Mouse (Mus musculus) monocyte, adult 5-6 weeks (primary cell): ENCODE measurements at regions not wholly inside any gene's neighbourhood (a gene's known extent, or its start where the extent isn't known, plus 50 kb on each side); places are given as distances from the start of the nearest gene placed in this dataset.

Experiments used
- ATAC-seq: fragments of 153-309, 156-312 bp; replicated peaks from 2 replicates; pipeline ENCODE4 v1.8.0; 2017; ENCODE audit warnings: mild to moderate bottlenecking; ENCODE audit not compliant: low TSS enrichment, insufficient number of reproducible peaks, severe bottlenecking, poor library complexity, low FRiP score

DNA sequence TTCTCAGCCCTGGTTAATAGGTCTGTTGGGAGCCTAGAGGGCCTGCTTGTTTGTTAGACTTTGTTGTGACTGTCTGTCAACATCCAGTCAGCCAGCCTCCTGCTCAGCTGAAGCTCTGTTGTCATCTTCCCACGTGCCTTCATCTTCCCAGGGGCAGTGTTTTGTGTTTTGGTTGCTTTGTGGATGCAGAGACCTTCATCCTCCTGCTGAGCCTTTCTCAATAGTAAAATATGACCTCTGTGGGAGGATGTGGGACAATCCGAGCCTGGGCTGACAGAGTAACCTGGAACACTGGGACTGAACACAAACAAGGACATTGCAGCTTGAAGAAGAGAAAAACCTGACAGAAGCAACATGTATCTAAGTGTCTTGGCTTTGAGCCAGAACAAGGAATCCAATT is 168.7 kb upstream of the Prdm1 start:
- ATAC-seq = no peak

DNA sequence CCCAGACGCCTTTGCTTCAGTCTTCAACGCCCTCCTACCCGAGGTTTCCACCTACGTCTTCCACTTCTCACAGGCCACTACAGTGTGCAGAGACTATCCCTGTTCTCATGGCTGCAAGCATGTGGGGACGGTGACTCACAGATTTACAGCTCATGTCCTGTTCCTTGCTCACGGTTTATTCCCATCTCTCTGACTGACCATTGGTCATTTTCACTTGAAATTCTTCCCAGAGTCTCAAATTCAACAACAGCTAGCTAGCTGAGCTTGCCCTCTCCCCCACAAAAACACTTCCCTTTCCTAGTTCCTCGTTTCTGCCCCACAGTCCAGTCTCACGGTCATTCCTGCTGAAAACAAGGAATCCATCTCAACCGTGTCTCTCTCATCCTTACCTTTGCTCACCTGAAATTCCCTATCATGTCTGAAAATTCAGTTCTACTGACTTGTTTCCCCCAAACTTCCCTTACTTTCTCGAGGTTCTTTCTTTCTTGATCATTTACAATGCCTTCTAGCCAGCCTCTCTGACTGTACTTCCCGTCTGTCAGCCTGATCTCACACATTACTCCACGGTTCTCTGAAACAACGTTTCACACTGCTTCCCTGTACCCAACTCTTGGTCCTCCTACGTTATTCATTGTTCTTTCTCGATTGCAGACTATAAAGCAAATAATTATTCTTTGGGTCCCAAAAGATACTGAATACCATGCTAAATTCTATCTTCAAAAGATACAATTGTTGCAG is 163.5 kb upstream of the Prdm1 start:
- peak; percentile 75 for ATAC-seq

DNA sequence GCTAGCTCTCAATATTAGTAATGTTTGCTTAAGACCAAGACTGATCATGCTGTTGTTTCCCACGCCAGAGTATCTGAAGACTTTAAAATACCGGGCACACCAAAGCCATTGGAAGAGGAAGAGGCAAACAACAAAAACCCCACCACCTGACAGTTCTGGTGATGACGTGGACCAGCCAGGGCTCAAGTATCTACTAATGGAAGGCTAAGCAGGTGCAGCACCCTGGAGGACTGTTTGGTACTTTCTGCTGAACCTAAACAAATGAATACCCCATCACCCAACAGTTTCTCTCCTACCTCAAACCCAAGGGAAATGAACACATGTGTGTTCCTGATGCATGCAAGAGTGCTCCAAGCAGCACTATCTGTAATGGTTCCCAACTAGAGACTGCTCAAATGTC is 160.3 kb upstream of the Prdm1 start:
- no peak for ATAC-seq

DNA sequence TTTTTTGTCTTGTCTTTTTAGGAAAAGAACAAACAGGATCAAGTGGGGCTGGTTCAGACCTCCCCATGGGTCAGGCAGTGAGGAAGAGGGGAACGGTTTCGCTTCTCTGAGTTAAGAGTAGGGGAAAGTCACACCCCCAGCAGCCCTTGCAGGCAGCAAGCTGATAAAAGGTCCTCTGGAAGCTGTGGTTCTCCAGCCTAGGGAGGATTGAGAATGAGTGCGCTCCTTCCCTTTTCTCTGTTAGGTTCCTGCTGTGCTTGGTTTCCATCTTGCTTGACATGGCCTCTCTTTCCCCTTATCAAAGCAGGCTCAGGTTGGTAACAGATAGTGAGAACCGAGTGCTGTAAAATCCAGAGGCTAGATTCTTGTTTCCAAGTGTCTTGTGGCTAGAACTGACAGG is 157.8 kb upstream of the Prdm1 start:
- peak; percentile 47; the same call in 1 of the 2 replicates for ATAC-seq

DNA sequence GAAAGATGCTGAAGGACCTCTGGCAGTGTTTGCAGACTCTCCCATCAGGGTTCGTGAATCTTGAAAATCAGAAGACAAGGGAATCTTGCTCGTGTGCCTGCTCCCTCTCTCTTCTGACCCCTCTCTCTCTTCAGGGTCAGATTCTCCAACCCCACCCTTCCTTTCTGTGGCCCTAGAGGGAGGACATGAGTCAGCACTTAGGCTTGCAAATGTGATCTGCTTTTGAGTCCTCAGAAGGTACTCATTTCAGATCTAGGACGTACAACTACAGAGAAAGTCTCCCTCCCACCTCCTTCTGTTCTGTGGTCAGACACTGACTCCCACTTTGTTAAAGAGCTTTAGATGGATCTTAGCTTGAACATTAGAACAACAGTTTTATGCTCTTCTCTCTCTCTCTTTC is 156.9 kb upstream of the Prdm1 start:
- ATAC-seq = no peak

DNA sequence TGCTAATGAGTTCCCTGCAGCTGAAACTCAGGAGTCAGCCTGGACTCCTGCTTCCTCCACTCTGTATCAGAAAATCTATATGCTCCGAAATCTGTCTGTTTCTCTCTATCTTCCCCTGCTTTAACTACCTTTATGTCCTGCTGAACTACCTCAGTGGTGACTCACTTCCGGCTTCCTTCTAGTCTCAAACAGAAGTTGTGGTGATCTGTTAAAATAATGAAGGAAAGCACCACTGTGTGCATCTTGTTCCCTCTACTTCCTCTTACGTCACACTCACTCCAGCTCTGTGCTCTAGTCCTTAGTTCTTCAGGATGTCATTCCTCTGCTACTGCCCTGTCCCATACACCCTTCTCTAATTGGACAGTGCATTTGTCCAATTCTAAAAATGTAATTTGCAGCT is 148.2 kb upstream of the Prdm1 start:
- ATAC-seq = peak; percentile 76

DNA sequence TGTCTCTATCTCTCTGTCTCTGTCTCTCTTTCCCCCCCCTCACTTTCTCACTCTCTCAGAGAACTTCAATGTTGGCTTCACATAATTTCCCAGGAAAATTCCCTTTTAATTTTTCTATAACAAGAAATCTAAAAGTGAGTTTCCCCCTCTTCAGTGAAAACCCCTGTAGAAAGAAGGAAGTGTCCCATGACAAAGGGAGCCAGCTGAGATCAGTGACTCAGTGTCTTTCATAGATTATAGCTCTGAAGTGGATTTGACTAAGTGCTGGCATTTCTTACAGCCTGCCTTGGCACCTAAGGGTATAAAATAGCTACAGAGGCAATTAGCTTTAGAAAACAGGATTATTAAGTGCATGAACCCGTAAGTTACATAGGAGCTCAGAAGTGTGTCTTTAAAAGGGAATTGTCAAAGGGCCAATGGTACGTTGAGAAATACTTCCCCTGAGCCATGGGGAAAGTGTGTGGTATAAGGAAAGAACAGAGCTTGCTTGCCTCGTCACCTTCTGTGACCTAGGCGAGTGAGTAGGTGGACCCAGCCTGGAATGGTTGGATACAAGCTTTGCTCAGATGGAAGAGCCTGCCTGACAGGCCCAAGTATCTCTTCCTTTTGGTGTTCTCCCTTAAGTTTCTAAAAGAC is 137.3 kb upstream of the Prdm1 start:
- ATAC-seq = no peak

DNA sequence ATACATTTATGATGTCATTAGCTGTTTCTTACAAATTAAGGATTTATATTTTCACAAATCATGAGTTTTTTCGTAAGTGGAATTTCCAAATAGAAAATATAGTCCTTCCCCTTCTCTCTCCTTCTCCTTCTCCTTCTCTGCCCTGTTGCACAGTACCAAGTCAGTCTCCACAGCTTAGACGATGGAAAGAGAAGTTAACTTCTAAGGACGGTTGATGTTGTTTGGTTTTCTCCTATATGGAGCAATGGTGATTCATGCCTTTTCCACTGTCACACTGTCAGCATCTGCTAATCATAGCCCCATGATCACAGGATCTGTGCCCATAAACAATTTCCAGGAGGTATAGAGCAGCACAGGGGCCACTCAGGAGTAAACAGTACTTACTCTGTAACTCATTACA is 131.2 kb upstream of the Prdm1 start:
- no peak for ATAC-seq

DNA sequence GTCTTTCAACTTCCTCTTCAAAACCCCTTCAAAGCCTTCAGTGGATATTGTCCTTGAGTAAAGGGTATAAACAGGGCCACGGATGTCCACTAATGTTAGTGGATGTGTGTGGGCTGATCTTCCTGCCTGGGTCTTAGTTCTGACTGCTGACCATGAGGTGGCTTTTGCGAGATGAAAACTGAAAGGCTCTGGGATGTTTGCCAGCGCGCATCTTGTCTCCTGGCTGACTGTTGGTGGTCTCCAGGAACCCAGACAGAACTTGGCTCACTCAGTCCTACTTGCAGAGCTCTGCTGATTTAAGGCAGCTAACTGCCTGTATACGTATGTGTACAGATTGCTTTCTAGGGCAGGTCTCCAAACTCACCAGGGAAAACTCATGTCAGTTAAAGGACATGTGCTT is 125.5 kb upstream of the Prdm1 start:
- no peak for ATAC-seq

DNA sequence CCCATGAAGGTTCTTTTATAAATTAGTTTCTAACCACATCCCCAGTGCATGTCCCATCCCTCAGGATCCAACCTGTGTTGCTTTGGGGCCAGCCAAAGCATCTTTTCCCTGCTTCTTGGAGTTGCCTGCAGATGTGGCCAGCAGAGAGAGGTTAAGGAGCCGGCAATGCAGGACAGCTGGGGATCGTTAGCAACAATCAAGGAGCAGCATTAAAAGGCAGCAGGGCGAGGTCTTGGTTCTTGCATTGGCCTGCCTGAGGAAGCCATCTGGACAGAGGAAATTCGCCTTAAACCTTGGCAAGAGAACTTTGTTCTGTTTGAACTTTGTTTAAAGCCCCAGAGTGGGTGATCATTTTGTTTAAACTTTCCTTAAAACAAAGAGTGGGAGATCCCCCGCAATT is 118.7 kb upstream of the Prdm1 start:
- ATAC-seq = no peak

DNA sequence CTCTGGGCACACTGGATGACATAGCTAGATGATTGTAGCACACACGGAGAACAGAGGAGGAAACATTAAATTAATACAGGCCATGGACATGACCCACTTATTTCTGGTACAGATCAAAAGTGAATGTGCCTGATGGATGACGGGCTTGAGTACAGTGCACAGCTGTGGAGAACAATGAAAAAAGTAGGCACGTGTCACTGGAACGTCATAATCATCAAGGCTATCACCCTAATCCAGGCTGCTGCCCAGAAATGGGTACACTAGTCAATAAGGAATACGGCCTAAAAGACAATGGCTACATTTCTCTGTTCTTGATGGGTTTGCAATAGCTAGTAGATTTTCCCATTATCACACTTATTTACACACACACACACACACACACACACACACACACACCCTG is 118.3 kb upstream of the Prdm1 start:
- no peak for ATAC-seq

DNA sequence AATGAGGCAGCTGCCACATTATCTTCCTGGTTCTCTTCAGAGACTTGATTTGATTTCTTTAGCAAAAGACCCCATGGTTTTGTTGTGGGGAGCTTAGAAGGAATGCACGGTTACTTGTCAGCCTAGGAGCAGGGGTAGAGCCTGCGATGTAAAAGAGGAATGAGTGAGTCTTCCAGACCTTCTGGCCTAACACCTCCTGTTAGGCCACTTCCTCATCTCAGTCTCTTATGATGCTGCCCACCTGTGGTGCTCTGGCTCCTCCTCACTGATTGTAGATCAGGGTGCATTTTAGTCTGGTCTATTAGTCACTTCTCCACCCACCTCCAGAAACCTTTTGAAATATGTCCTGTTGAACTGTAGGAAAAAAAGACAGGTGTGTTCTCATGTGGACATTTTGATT is 113.3 kb upstream of the Prdm1 start:
- ATAC-seq = no peak

DNA sequence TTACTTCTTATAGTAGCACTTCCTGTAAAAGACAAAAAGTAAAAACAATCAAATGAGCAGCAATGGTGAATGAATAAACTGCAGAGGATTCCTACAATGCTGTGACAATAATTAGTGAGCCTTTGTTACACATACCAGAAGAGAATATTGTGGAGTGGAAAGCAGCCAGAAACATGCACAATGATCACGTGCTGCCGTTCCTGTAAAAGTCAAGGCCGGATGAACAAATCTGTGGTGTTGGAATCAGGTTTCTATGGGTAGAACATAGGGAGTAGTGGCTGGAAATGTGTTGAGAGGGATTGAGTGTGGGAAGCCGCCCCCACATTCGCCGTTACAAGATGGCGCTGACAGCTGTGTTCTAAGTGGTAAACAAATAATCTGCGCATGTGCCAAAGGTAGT is 112.3 kb upstream of the Prdm1 start:
- no peak for ATAC-seq

DNA sequence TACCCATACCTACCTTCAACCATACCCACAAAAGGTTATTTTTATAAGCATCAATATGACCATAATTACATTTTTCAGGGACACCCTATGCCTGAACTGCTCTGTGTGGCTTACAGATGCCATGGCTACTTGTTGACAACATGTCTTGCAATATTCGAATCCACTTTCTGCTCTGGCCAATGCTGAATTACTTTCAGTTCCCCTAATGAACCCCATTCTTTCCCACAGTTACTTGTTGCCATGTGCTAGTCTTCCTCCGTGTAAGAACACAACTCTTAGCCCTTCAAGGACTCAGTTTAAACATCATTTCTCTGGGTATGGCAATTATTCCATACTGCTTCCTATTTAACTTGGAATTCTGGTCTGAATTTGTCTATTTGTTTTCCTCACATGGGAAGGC is 110.4 kb upstream of the Prdm1 start:
- peak; percentile 84 for ATAC-seq

DNA sequence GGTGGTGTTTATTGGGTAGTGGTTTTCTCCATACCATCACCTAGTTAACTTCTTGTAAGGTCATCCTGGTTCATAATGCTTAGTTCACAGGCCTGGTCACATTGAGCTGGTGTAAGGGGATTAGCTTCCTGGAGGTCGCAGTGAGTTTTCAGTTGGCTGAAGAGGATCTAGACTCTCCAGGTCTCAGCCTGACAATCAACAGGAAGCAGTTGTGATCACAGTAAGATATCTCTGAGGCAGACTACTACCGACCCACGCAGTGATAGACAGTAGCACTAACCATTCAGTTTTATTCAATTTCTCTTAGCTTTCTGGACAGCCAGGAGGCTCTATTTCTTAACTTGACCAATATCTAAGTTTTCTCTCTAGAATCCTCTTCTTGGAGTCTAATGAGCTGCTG is 108.5 kb upstream of the Prdm1 start:
- ATAC-seq = no peak

DNA sequence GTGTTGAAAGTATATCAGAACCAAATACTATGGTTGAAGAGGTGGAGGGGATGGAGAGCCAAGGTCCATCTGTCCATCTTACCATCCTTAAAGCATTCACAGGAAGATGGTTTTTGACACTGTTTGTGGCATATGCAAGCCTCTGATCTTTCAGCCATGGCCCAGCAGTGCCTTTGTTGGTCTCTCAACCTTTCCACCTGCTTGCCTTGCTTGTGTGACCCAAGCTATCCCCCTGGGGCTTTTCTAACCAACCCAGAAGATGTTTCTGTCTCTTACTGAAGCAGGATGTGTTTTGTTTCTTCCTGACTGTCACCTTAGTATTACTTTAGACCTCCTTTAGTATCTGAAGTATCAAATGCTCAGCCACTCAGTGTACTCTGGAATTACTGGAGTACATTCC is 107.8 kb upstream of the Prdm1 start:
- ATAC-seq = no peak

DNA sequence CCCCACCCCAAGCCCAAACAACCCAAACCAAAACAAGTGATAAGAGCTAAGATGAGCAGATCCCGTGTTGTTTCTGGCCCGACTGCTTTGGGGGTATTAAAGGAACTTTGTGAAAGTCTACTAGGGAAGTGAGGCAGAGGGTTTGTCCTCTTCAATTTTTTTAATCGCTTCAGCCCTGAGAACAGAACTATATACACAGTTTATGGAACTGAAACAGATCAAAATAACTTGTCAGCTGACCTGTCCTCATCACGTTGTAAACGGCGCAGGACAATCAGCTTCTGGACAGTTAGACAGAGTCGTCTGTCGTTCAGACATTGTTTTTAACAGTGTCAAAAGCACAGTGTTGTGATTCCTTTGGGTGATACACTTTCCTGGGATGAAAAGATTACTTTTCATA is 103.3 kb upstream of the Prdm1 start:
- ATAC-seq = peak; percentile 66

DNA sequence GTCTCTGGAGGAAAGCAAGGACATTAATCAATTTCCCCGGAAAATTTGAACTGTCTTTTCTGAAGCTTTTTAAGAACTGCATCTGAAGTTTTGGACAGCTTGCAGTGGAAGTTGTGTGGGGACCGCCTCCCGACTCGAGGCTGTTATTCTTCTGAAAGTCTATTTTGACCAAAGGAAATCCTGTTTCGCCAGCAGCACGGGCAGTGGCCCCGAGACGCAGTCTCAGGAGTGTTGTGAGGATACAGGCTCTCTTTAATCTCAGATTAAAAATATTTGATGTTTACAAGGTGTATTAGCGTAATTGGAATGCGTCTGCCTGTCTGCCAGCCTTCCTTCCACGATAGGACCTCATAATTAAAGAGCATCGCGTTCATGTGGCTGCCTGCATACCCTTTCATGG is 102.2 kb upstream of the Prdm1 start:
- 0 out of 2 replicates have a peak, but pooled peaks have one; percentile 20 for ATAC-seq

DNA sequence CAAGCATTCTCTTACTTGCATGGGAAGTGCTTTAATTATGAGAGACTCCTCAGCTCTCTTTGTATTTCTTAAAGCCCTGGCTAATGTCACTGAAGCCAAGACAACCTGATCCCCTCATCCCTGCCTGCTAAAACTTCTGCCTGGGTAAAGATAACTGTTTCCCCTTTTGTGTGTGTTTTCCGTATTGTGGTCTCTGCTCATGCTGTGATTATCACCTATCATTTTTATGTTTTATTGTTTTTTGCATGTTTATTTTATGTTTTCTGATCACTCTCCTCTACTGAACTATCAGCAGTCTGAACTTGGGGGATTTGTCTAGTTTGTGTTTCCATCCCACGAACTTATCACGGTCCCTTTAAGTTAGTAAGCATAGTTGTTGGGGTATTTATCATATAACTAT is 100.1 kb upstream of the Prdm1 start:
- ATAC-seq = no peak

DNA sequence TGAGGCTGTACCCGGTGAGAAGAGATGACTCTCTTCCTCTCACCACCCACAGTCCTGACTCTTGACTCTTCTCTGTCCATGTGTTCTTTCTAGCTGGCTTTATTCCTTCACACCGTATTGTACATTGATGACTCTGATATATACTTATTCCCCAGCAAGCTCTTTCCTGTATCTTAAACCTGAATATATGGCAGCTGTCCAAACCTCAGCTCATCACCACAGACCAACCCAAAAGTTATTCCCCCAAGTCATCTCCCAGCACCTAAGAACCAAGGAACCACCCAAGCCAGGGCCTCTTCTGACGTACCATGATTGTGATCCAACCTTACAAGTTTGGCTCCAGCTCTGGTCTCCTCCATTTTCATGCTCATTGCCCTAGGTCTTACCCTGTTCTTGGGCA is 99.1 kb upstream of the Prdm1 start:
- ATAC-seq = no peak

DNA sequence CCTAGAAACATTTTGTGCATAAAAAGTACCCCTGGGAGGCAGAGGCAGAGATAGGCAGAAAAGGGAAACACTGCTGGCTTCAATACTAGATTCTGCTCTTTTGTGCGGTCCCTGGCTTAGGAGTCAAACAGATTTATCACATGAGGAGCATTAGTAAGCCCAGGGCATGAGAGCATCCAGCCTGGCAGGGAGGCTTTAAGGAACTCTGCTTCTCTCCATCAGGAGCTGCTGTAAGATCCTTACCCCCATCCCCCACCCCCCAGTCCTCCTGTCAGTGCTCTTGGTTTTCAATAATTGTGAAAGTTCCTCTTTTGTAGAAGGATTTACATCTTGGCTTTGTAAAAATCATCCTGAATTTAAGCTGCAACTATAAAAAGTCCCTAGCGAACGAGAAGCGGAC is 97.2 kb upstream of the Prdm1 start:
- ATAC-seq = peak; percentile 47
